Mouse (Mus musculus): ENCODE results near the gene Pcnt. TPM values are rescaled to one million over a fixed set of nuclear protein-coding genes. Genes with fewer than 3 reads are reported as not detected.
A peak's percentile ranks its signal among the peaks of the same experiment; 100 is the strongest.

Gene Pcnt
- total and polyA plus RNA-seq, 3 experiments = 27.4 to 56.7 (median 42.2) TPM

GRCm38 (mm10) chr10:76358468-76358867, 84.1 kb downstream of the Pcnt start:
- Histone ChIP-seq H3K27ac (no peak overlapping the region), H3K9ac (ENCODE audit: low read depth, low read length) (no peak overlapping the region), H3K36me3 (ENCODE audit: control insufficient read depth, insufficient read depth, low read length) (no peaks in the 10 kb centered on the region), H3K27me3 (ENCODE audit: control insufficient read depth, insufficient read depth, low read length) (no peaks in the 10 kb centered on the region), H3K4me1 (ENCODE audit: control insufficient read depth, insufficient read depth, low read length) (no peaks in the 10 kb centered on the region), H3K79me2 (replicated peaks; ENCODE audit: control insufficient read depth, insufficient read depth, low read length) (no peaks in the 10 kb centered on the region), H3K4me3 (no peak overlapping the region)
- no peak for TF ChIP-seq CTCF (IDR thresholded peaks at IDR 0.05)
- no peak for TF ChIP-seq POLR2A (IDR thresholded peaks at IDR 0.05; ENCODE audit: insufficient read depth, low read depth, low read length)
- TF ChIP-seq EP300 (IDR thresholded peaks at IDR 0.05; ENCODE audit: insufficient read depth, low read depth, low read length) = no peak
- no peak for DNase-seq
- WGBS = 70% methylated on average over 5 of the region's 5 CpGs
- intact Hi-C loops (cut with DNase I) = no loop called here

- no peak for DNase-seq
- H3K36me3 ChIP-seq (ENCODE audit: control insufficient read depth, insufficient read depth, low read length) = no peaks in the 10 kb centered on the region
Observed at GRCm38 (mm10) chr10:76357286-76357875, 85.2 kb downstream of the Pcnt start.

GRCm38 (mm10) chr10:76354974-76355373, 87.6 kb downstream of the Pcnt start:
- Histone ChIP-seq H3K4me1 (ENCODE audit: control insufficient read depth, insufficient read depth, low read length) (no peaks in the 10 kb centered on the region), H3K4me3 (no peak overlapping the region), H3K36me3 (ENCODE audit: control insufficient read depth, insufficient read depth, low read length) (no peaks in the 10 kb centered on the region), H3K27me3 (ENCODE audit: control insufficient read depth, insufficient read depth, low read length) (no peaks in the 10 kb centered on the region), H3K9ac (ENCODE audit: low read depth, low read length) (no peak overlapping the region), H3K79me2 (replicated peaks; ENCODE audit: control insufficient read depth, insufficient read depth, low read length) (no peaks in the 10 kb centered on the region), H3K27ac (no peak overlapping the region)
- DNase-seq = no peak
- 80% methylated on average over 12 of the region's 12 CpGs for WGBS
- intact Hi-C loops (cut with DNase I) = no loop called here
- TF ChIP-seq POLR2A (IDR thresholded peaks at IDR 0.05; ENCODE audit: insufficient read depth, low read depth, low read length) (no peak), EP300 (IDR thresholded peaks at IDR 0.05; ENCODE audit: insufficient read depth, low read depth, low read length) (no peak), CTCF (IDR thresholded peaks at IDR 0.05) (no peak)

More at GRCm38 (mm10) chr10:76357286-76357875, 85.2 kb downstream of the Pcnt start:
- 89% methylated on average over 8 of the region's 8 CpGs for WGBS
- no peak overlapping the region for H3K27ac ChIP-seq
- no peak overlapping the region for H3K4me3 ChIP-seq
- no peaks in the 10 kb centered on the region for H3K4me1 ChIP-seq (ENCODE audit: control insufficient read depth, insufficient read depth, low read length)
- H3K9ac ChIP-seq (ENCODE audit: low read depth, low read length) = no peak overlapping the region
- no peaks in the 10 kb centered on the region for H3K27me3 ChIP-seq (ENCODE audit: control insufficient read depth, insufficient read depth, low read length)
- no peaks in the 10 kb centered on the region for H3K79me2 ChIP-seq (replicated peaks; ENCODE audit: control insufficient read depth, insufficient read depth, low read length)
- intact Hi-C loops (cut with DNase I) = no loop called here
- no peak for TF ChIP-seq CTCF (IDR thresholded peaks at IDR 0.05)
- TF ChIP-seq EP300 (IDR thresholded peaks at IDR 0.05; ENCODE audit: insufficient read depth, low read depth, low read length) = no peak
- no peak for TF ChIP-seq POLR2A (IDR thresholded peaks at IDR 0.05; ENCODE audit: insufficient read depth, low read depth, low read length)

- DNase-seq = no peak
- no peak overlapping the region for H3K9ac ChIP-seq (ENCODE audit: low read depth, low read length)
- intact Hi-C loops (cut with DNase I) = no loop called here
- H3K36me3 ChIP-seq (ENCODE audit: control insufficient read depth, insufficient read depth, low read length) = no peaks in the 10 kb centered on the region
- no peak overlapping the region for H3K27ac ChIP-seq
- no peaks in the 10 kb centered on the region for H3K4me1 ChIP-seq (ENCODE audit: control insufficient read depth, insufficient read depth, low read length)
- TF ChIP-seq POLR2A (IDR thresholded peaks at IDR 0.05; ENCODE audit: insufficient read depth, low read depth, low read length) = no peak
- TF ChIP-seq EP300 (IDR thresholded peaks at IDR 0.05; ENCODE audit: insufficient read depth, low read depth, low read length) = no peak
- TF ChIP-seq CTCF (IDR thresholded peaks at IDR 0.05) = no peak
- no peak overlapping the region for H3K4me3 ChIP-seq
- H3K27me3 ChIP-seq (ENCODE audit: control insufficient read depth, insufficient read depth, low read length) = no peaks in the 10 kb centered on the region
- 96% methylated on average over 12 of the region's 12 CpGs for WGBS
- no peaks in the 10 kb centered on the region for H3K79me2 ChIP-seq (replicated peaks; ENCODE audit: control insufficient read depth, insufficient read depth, low read length)
Observed at GRCm38 (mm10) chr10:76353986-76354385, 88.6 kb downstream of the Pcnt start.

DNA sequence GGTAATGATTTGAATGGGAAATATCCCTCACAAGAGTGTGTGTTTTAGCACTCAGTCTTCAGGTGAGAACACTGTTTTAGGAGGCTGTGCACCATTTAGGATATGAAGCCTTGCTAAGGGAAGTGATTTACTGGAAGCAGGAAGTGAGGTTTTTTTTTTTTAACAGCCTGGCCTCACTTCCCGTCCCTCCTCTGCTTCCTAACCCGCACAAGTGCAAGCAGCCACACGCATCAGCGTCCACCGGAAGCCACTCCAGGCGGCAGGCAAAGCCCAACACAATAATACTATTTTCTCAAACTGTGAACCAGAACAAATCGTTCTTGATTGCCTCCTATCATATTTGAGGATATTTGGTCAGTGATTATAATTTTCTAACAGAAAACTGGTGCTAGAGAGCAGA, 90.6 kb downstream of the Pcnt start:
- Histone ChIP-seq H3K4me3 (no peak overlapping the region), H3K36me3 (ENCODE audit: control insufficient read depth, insufficient read depth, low read length) (no peaks in the 10 kb centered on the region), H3K9ac (ENCODE audit: low read depth, low read length) (no peak overlapping the region), H3K27me3 (ENCODE audit: control insufficient read depth, insufficient read depth, low read length) (no peaks in the 10 kb centered on the region), H3K79me2 (replicated peaks; ENCODE audit: control insufficient read depth, insufficient read depth, low read length) (no peaks in the 10 kb centered on the region), H3K27ac (peak overlapping the region; percentile 47), H3K4me1 (ENCODE audit: control insufficient read depth, insufficient read depth, low read length) (no peaks in the 10 kb centered on the region)
- TF ChIP-seq EP300 (IDR thresholded peaks at IDR 0.05; ENCODE audit: insufficient read depth, low read depth, low read length) (no peak), CTCF (IDR thresholded peaks at IDR 0.05) (no peak), POLR2A (IDR thresholded peaks at IDR 0.05; ENCODE audit: insufficient read depth, low read depth, low read length) (no peak)
- WGBS = 44% methylated on average over 7 of the region's 7 CpGs
- no peak for DNase-seq
- intact Hi-C loops (cut with DNase I) = no loop called here

- no peaks in the 10 kb centered on the region for H3K27me3 ChIP-seq (ENCODE audit: control insufficient read depth, insufficient read depth, low read length)
- no peak for TF ChIP-seq EP300 (IDR thresholded peaks at IDR 0.05; ENCODE audit: insufficient read depth, low read depth, low read length)
- TF ChIP-seq POLR2A (IDR thresholded peaks at IDR 0.05; ENCODE audit: insufficient read depth, low read depth, low read length) = no peak
- peak; percentile 78 for TF ChIP-seq CTCF (IDR thresholded peaks at IDR 0.05)
- intact Hi-C loops (cut with DNase I) = no loop called here
- no peak overlapping the region for H3K9ac ChIP-seq (ENCODE audit: low read depth, low read length)
- 9% methylated on average over 4 of the region's 4 CpGs for WGBS
- H3K27ac ChIP-seq = no peak overlapping the region
- H3K4me3 ChIP-seq = peak overlapping the region; percentile 74
- no peaks in the 10 kb centered on the region for H3K36me3 ChIP-seq (ENCODE audit: control insufficient read depth, insufficient read depth, low read length)
- H3K4me1 ChIP-seq (ENCODE audit: control insufficient read depth, insufficient read depth, low read length) = peaks cover 3% of the 10 kb centered on the region
- H3K79me2 ChIP-seq (replicated peaks; ENCODE audit: control insufficient read depth, insufficient read depth, low read length) = peaks cover 4% of the 10 kb centered on the region
- peak in 1 of 2 experiments; percentile 49 for DNase-seq
Observed at GRCm38 (mm10) chr10:76346589-76346988, 96.0 kb downstream of the Pcnt start.

Data from heart, adult 2 months (tissue).